Mouse (Mus musculus) ES-E14 (cell line): ENCODE results near the gene Btbd1.

Source experiments
- CHD2 ChIP-seq: IDR thresholded peaks from 2 replicates; pipeline ENCODE4 v1.6.1; 2014; ENCODE audit warnings: mild to moderate bottlenecking, low read depth, low read length, inconsistent platforms
- HCFC1 ChIP-seq: IDR thresholded peaks from 2 replicates; pipeline ENCODE4 v1.6.1; 2012; ENCODE audit warnings: low read length, inconsistent platforms, borderline replicate concordance; ENCODE audit not compliant: insufficient read depth
- MAFK ChIP-seq: IDR thresholded peaks from 2 replicates; pipeline ENCODE4 v1.6.1; 2014; ENCODE audit warnings: mild to moderate bottlenecking, low read depth, low read length, inconsistent platforms; ENCODE audit not compliant: insufficient read depth
- ZC3H11A ChIP-seq: IDR thresholded peaks from 2 replicates; pipeline ENCODE4 v1.6.1; 2012; ENCODE audit warnings: low read depth, mild to moderate bottlenecking, inconsistent platforms, low read length, borderline replicate concordance
- ZNF384 ChIP-seq: IDR thresholded peaks from 2 replicates; pipeline ENCODE4 v1.6.1; 2012; ENCODE audit warnings: low read depth, low read length, inconsistent platforms

DNA sequence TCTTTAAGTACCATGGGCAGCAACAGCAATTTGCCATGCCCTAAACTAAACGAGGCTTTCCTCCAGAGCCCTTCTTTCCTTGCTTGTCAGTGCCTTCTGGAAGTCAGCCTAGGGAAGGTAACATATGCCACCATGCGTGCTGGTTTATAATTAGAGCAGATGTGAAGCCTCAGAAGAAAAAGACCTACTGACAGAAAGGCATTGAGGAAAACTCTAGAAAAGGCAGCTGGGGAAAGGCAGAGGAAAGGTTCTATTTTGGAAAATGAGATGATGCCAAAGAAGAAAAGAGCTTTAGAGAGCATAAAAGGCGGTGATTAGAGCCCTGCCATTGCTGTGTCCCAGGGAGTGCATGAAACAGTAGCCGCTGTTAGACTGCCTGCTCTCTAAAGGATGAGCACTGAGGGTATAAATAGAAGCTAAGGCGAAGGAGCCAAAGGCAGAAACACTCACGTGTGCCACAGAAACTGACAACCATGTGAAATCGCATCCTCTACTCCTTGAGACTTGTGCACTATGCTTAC is 11.5 kb upstream of the Btbd1 start:
- TF ChIP-seq ZC3H11A (no peak), ZNF384 (no peak), CHD2 (no peak), HCFC1 (no peak), MAFK (no peak)
